10 mouse cellular contexts compared by ENCODE assay signal in the genomic region with DNA sequence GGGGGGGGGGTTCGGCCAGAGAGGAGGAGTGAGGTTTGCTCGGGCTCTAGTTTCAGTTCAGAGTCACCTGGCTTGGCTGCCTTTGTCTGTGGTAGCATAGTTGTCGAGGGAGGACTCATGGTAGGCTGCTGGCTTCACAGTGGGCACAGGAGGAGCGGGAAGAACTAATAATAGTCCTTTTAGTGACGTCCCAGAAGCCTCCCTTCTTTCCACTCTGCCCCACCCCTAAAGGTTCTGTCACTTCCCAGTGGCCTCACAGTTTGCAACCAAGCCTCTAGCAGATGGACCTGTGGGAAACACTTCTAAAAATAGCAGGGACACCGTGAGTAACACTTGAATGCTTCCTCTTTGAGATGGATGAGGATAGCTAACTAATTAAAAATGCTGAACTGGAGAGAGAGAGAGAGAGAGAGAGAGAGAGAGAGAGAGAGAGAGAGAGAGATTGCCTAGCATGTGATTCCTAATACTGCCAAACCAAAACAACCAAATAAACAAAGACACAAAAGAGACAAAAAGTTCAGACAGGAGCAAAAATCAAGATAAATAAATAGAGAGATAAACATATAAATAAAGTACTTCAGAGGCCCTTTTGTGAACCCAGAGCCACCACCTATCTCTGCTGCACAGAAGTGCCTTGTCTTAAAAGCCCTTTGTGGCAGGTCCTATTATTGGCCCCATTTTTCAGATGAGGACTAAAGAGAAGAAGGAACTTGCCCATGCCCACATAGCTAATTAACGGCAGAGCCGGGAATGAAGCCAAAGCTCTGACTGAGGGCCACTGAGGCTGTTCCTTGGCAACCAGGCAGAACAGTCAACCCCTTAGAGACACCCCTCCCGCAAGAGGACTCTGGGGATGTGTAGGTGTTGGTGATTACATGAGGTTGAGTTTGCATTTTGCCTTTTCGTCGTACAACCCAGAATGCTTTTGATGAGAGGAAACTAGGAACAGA. TPM values are rescaled to one million over a fixed set of nuclear protein-coding genes. Genes with fewer than 3 reads are reported as not detected.
DNase-seq lines count a peak whose midpoint lies in the region; ATAC-seq and TF ChIP-seq lines count a peak whose summit lies in the region.
"Had no signal": no experiment of that assay in that cellular context is flagged by ENCODE, and none has a peak within 500 bp of the region (broad histone marks: within the 10 kb centered on the region; RNA-seq: fewer than 3 reads in every experiment).

No protein-coding gene starts in this region.

- peak; percentile 40 for DNase-seq in gastrocnemius, postnatal 25 days
- no peak for DNase-seq in gastrocnemius, adult 8-10 months (ENCODE audit: low spot score in 2 of 2)
- peak; percentile 47 for DNase-seq in c-Kit-positive CD71-negative TER-119-negative erythroid progenitor cells, embryonic 14.5 days (ENCODE audit: low read depth)
- DNase-seq in heart, adult 11 months = peak; percentile 98
- DNase-seq in kidney, postnatal 0 days (ENCODE audit: low spot score) = peak; percentile 69

- H3K4me2 ChIP-seq in kidney, postnatal 0 days (ENCODE audit: low read length) = 0 out of 2 replicates have a peak overlapping the region, but pooled peaks have one; percentile 21
- no peak overlapping the region for H3K4me2 ChIP-seq in liver, embryonic 12.5 days
- H3K4me2 ChIP-seq: embryonic facial prominence, embryonic 13.5 days; limb, embryonic 12.5 days had no signal

- no peak overlapping the region for H3K4me3 ChIP-seq in kidney, postnatal 0 days (replicated peaks; ENCODE audit: low read depth, low read length)
- H3K4me3 ChIP-seq in liver, embryonic 12.5 days = no peak overlapping the region
- H3K4me3 ChIP-seq: embryonic facial prominence, embryonic 13.5 days; limb, embryonic 12.5 days had no signal

- H3K4me1 ChIP-seq in kidney, postnatal 0 days (replicated peaks; ENCODE audit: insufficient read depth, low read length) = peaks cover 4% of the 10 kb centered on the region; the same call in 1 of the 2 replicates
- H3K4me1 ChIP-seq in liver, embryonic 12.5 days = peaks cover 20% of the 10 kb centered on the region

- 37% methylated on average over 11 of the region's 11 CpGs for WGBS in kidney, postnatal 0 days
- WGBS in liver, embryonic 12.5 days (ENCODE audit: insufficient replicate concordance) = 30% methylated on average over 11 of the region's 11 CpGs

- no peaks in the 10 kb centered on the region for H3K27me3 ChIP-seq in kidney, postnatal 0 days (ENCODE audit: insufficient read depth, low read length)
- no peaks in the 10 kb centered on the region; the same call in 1 of the 2 replicates for H3K27me3 ChIP-seq in liver, embryonic 12.5 days (replicated peaks)
- H3K27me3 ChIP-seq: embryonic facial prominence, embryonic 13.5 days; limb, embryonic 12.5 days had no signal

- TF ChIP-seq CTCF in kidney, postnatal 0 days (IDR thresholded peaks at IDR 0.05; ENCODE audit: low read depth) = no peak

- H3K9me3 ChIP-seq in kidney, postnatal 0 days (replicated peaks; ENCODE audit: low read length) = no peaks in the 10 kb centered on the region
- no peaks in the 10 kb centered on the region for H3K9me3 ChIP-seq in liver, embryonic 12.5 days (replicated peaks)
- H3K9me3 ChIP-seq: embryonic facial prominence, embryonic 13.5 days; limb, embryonic 12.5 days had no signal

- no peak overlapping the region for H3K27ac ChIP-seq in kidney, postnatal 0 days
- no peak overlapping the region for H3K27ac ChIP-seq in liver, embryonic 12.5 days
- H3K27ac ChIP-seq: embryonic facial prominence, embryonic 13.5 days; limb, embryonic 12.5 days had no signal

- ATAC-seq in kidney, postnatal 0 days (replicated peaks; ENCODE audit: low FRiP score, low read depth) = peak; percentile 54
- peak; percentile 68 for ATAC-seq in megakaryocyte-erythroid progenitor cell, adult 5-6 weeks (replicated peaks; ENCODE audit: low FRiP score, low TSS enrichment, poor library complexity, severe bottlenecking)
- ATAC-seq in erythroblast, adult 5-6 weeks (replicated peaks; ENCODE audit: low FRiP score, poor library complexity, severe bottlenecking) = no peak
- ATAC-seq in liver, embryonic 12.5 days = no peak

- no peaks in the 10 kb centered on the region for H3K36me3 ChIP-seq in kidney, postnatal 0 days (ENCODE audit: insufficient read depth, low read length)
- no peaks in the 10 kb centered on the region for H3K36me3 ChIP-seq in liver, embryonic 12.5 days
- H3K36me3 ChIP-seq: embryonic facial prominence, embryonic 13.5 days; limb, embryonic 12.5 days had no signal

- no peak overlapping the region for H3K9ac ChIP-seq in kidney, postnatal 0 days (ENCODE audit: low read depth, low read length)
- H3K9ac ChIP-seq in liver, embryonic 12.5 days = no peak overlapping the region
- H3K9ac ChIP-seq: embryonic facial prominence, embryonic 13.5 days; limb, embryonic 12.5 days had no signal

RNA-seq across cellular contexts. Expression of a gene that starts 54.0 kb away (rescaled TPM):
- under 1 TPM; 0.64 to 0.94 TPM for total RNA-seq in gastrocnemius, postnatal 25 days (2021)
- total RNA-seq in gastrocnemius, adult 8-10 months (2022) = under 1 TPM in 2 of 4 experiments, not detected in 2; 0.34 to 0.39 TPM
- polyA plus RNA-seq in kidney, postnatal 0 days (2015; fragmentation: Nextera tagmentation; extraction: Ambion mirVana) = 13.1 and 13.7 TPM in 2 replicates
- 2.6 TPM in 1 of 2 replicates, not detected in the other for total RNA-seq in megakaryocyte-erythroid progenitor cell, adult 5-6 weeks (2014; fragmentation: Nextera tagmentation)
- not detected in 2 replicates for total RNA-seq in megakaryocyte-erythroid progenitor cell, adult 5-6 weeks (2017)
- not detected in 2 replicates for total RNA-seq in erythroblast, adult 5-6 weeks (2015; ENCODE audit: low replicate concordance)
- total RNA-seq in erythroblast, adult 5-6 weeks (2017; ENCODE audit: low replicate concordance) = not detected in 2 replicates
- 2.2 and 2.9 TPM in 2 replicates for polyA plus RNA-seq in liver, embryonic 12.5 days (2016; fragmentation: Nextera tagmentation; extraction: Ambion mirVana)

Comparison
In these comparisons a context has a peak if more than half of its experiments do, and no peak if none do; other contexts are left out.
1. DNase-seq: peak in gastrocnemius, postnatal 25 days (single experiment), c-Kit-positive CD71-negative TER-119-negative erythroid progenitor cells, embryonic 14.5 days (single experiment), heart, adult 11 months (single experiment) and kidney, postnatal 0 days (single experiment); none in gastrocnemius, adult 8-10 months (0 of 2).
2. ATAC-seq: peak in kidney, postnatal 0 days (single experiment) and megakaryocyte-erythroid progenitor cell, adult 5-6 weeks (single experiment); none in erythroblast, adult 5-6 weeks (single experiment) and liver, embryonic 12.5 days (single experiment).